Mouse (Mus musculus): ENCODE data around the gene Dnah8. TPM values are rescaled to one million over a fixed set of nuclear protein-coding genes. Genes with fewer than 3 reads are reported as not detected.
"Not testable (repeated sequence)": the region's sequence is repeated elsewhere in the genome, so short reads cannot be mapped to it uniquely, and the experiment has no call there.

The Dnah8 gene
- total RNA-seq (2014; rRNA removed) (1.5 and 5.0 TPM in 2 replicates), polyA plus RNA-seq (2015; fragmentation: Nextera tagmentation; extraction: Ambion mirVana) (0.80 and 2.1 TPM in 2 replicates)

DNA sequence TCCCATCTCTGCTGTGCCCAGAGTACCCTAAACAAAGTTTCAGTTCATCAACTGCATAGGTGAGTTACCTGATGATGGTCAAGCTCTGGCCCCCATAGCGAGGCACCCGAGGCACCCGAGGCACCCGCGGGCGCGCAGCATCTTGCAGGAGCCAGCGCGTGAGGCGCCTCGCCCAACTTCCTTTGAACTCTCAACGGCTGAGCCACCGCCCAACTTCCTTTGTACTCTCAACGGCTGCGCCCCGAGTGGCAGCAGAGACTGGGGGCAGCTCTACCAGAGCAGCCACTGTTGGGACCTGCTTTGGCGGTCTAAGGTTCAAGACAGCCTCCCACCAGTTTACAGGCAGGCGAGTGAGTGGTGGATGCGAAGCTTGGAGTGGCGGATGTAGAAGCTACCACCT is at the start of gene Dnah8:
TSS of gene Dnah8 (plus strand) at position 223 of the 400 bp plus-strand sequence.
- H3K4me3 ChIP-seq (ENCODE audit: low read depth, low read length); ATAC-seq; H3K36me3 ChIP-seq (ENCODE audit: insufficient read depth); H3K27me3 ChIP-seq (ENCODE audit: insufficient read depth, low read length); H3K27ac ChIP-seq (ENCODE audit: low read depth, low read length); H3K9ac ChIP-seq; H3K9me3 ChIP-seq (ENCODE audit: low read length); DNase-seq; H3K4me2 ChIP-seq (ENCODE audit: low read depth); H3K4me1 ChIP-seq (ENCODE audit: insufficient read depth): not testable (repeated sequence)
- WGBS = no CpG with 5 or more reads among the region's 20 CpGs

DNA sequence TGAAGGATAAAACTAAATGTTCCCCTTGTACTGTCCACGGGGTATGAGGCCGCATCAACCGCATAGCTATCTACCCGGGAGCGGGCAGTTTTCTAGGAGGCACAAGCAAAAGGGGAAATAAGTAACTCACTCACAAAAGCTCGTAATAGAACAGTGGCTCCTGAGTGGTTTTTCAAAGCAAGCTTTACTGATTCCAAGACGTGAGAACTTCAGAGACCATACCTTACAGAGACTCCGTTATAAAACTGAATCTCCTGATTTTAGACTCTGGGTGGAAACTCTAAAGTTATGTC is 49.4 kb upstream of the Dnah8 start:
- Histone ChIP-seq H3K4me3 (ENCODE audit: low read depth, low read length) (peak overlapping the region; percentile 79), H3K27ac (ENCODE audit: low read depth, low read length) (no peak overlapping the region), H3K36me3 (ENCODE audit: insufficient read depth) (no peaks in the 10 kb centered on the region), H3K9ac (peak overlapping the region; percentile 73), H3K4me2 (ENCODE audit: low read depth) (peak overlapping the region; percentile 77), H3K4me1 (ENCODE audit: insufficient read depth) (peaks cover 19% of the 10 kb centered on the region), H3K9me3 (ENCODE audit: low read length) (no peaks in the 10 kb centered on the region), H3K27me3 (ENCODE audit: insufficient read depth, low read length) (no peaks in the 10 kb centered on the region)
- DNase-seq (no peak), ATAC-seq (no peak)
- no peak for TF ChIP-seq CTCF (IDR thresholded peaks at IDR 0.05; ENCODE audit: low read depth)
- WGBS = 71% methylated on average over 8 of the region's 8 CpGs

DNA sequence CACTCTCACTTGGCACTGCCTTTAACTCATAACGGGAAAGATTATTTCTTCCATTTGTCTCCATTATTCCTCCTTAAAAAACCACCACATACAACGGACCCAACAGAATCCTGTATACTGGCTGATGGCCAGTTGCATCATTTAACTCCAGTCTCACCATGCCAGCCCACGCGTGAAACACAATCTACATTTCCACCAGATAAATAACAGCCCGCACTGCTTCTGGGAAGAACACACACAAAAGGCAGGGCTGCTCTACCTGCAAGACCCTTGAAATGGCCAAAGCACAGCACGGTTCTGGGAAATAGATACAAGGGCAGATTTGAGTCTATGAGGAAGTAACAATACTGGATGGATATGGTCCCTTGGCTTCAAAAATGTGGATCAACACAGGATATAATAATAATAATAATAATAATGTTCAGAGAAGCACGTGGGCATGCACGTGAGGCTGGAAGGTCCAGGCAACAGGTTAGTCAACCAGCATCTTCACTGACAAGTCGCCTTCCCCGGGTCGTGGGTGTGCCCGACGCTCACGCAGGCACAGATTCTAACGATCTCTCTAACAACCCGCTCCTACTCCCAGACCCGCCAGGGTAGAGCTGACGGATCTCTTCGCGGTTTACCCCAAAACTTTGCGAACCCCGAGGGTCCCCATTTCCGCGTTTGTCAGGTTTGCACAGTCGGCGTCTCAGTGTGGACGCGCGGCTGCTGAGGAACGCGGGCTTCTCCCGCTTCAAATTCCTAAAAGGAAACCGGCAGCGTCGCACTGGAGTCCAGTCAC is 48.8 kb upstream of the Dnah8 start:
- Histone ChIP-seq H3K4me3 (ENCODE audit: low read depth, low read length) (peak overlapping the region; percentile 79), H3K4me1 (ENCODE audit: insufficient read depth) (peaks cover 19% of the 10 kb centered on the region), H3K36me3 (ENCODE audit: insufficient read depth) (no peaks in the 10 kb centered on the region), H3K9me3 (ENCODE audit: low read length) (no peaks in the 10 kb centered on the region), H3K27ac (ENCODE audit: low read depth, low read length) (peak overlapping the region; percentile 93), H3K4me2 (ENCODE audit: low read depth) (peak overlapping the region; percentile 77), H3K9ac (peak overlapping the region; percentile 73), H3K27me3 (ENCODE audit: insufficient read depth, low read length) (no peaks in the 10 kb centered on the region)
- WGBS = 3% methylated on average over 35 of the region's 35 CpGs
- TF ChIP-seq CTCF (IDR thresholded peaks at IDR 0.05; ENCODE audit: low read depth) = no peak
- no peak; the same call in 1 of the 2 replicates for ATAC-seq
- DNase-seq = peak; percentile 67

DNA sequence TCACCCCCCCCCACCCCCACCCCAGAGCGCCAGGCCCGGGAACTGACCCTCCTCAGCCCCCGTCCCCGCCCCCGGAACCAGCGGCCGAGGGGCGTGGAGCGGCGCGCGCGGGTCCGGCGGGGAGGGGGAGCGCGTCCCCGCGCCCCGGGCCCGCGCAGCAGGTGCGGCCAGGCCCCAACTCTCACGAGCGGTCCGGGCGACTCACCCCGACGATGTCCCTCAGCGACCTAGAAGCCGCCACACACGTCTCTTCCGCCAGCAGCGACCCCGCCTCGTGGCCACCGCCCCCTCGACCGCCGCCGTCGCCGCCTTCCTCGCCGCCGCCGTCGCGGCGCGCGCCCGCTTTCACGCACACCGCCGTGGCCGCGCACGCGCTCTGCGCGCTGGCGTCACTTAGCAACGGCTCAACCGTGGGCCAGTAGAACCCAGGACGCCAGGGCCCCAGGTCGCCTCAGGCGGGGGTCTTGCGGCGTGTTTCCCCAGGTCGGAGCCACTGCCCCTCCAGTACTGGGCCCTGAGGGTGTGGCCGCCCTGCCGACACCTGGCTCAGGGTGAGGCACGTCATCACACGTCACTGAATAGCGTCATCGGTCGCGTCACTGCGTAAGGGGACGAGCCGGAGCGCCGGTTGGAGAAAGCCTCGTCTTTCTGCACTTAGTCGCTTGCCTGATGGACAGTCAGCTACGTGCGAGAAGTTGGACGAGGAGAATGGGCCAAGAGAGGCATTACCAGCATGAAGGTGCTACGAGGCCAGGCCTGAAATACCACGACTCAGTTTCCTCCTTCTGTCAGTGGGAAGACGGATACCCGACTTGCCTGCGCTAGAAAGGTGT is 48.0 kb upstream of the Dnah8 start, which contains the start of gene Btbd9:
TSS of gene Btbd9 (minus strand) at position 548 of the 833 bp plus-strand sequence.
- Histone ChIP-seq H3K4me1 (ENCODE audit: insufficient read depth) (peaks cover 19% of the 10 kb centered on the region), H3K27me3 (ENCODE audit: insufficient read depth, low read length) (no peaks in the 10 kb centered on the region), H3K9me3 (ENCODE audit: low read length) (no peaks in the 10 kb centered on the region), H3K36me3 (ENCODE audit: insufficient read depth) (no peaks in the 10 kb centered on the region), H3K9ac (peak within 1 kb of the TSS; percentile 73), H3K4me3 (ENCODE audit: low read depth, low read length) (peak within 1 kb of the TSS; percentile 79), H3K4me2 (ENCODE audit: low read depth) (peak within 1 kb of the TSS; percentile 77), H3K27ac (ENCODE audit: low read depth, low read length) (peak within 1 kb of the TSS; percentile 93)
- ATAC-seq (peak; percentile 94), DNase-seq (peak; percentile 96)
- no peak for TF ChIP-seq CTCF (IDR thresholded peaks at IDR 0.05; ENCODE audit: low read depth)
- under 1% methylated on average over 61 of the region's 94 CpGs for WGBS

DNA sequence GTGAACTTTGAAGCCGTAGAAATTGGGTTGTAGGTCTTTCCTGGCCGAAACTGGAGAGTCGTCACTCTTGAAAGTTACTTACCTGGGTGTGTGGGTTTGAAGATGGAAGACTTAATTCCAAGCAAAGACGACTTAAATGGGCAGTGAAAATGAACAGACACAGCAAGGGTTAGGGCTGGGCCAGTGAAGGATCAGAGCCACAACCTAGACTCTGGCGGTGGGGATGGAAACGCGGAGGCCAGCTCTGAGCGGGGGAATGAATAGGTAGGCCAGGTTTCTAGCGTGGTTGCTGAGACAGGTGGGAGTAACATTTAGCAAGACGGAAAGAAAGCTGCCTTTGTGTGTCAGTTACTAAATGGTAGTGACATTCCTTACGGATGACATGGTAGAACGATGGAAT is 47.2 kb upstream of the Dnah8 start:
- no peaks in the 10 kb centered on the region for H3K27me3 ChIP-seq (ENCODE audit: insufficient read depth, low read length)
- peak overlapping the region; percentile 77 for H3K4me2 ChIP-seq (ENCODE audit: low read depth)
- H3K4me1 ChIP-seq (ENCODE audit: insufficient read depth) = peaks cover 19% of the 10 kb centered on the region
- no peak for TF ChIP-seq CTCF (IDR thresholded peaks at IDR 0.05; ENCODE audit: low read depth)
- no peaks in the 10 kb centered on the region for H3K36me3 ChIP-seq (ENCODE audit: insufficient read depth)
- peak overlapping the region; percentile 79 for H3K4me3 ChIP-seq (ENCODE audit: low read depth, low read length)
- DNase-seq (no peak), ATAC-seq (no peak)
- 65% methylated on average over 12 of the region's 12 CpGs for whole genome bisulfite sequencing
- H3K9me3 ChIP-seq (ENCODE audit: low read length) = no peaks in the 10 kb centered on the region
- peak overlapping the region; percentile 93 for H3K27ac ChIP-seq (ENCODE audit: low read depth, low read length)
- H3K9ac ChIP-seq = peak overlapping the region; percentile 73

DNA sequence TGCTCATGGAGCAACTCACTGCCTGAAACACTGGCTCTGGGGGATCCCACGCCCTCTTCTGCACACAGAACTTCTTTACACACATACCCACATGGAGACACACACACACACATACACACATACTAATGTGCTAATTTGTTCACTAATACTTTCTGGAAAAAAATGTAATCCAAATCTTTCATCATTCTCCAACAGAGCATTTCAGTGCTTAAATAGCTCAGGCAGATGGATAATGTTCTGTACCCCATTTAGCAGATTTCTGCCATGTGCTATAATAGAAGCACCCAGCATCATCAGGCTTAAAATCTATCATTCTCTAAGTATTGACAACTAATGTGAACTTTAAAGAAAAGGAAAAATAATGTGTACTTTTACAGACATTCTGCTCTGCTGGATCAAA is 43.4 kb upstream of the Dnah8 start:
- H3K9ac ChIP-seq = no peak overlapping the region
- TF ChIP-seq CTCF (IDR thresholded peaks at IDR 0.05; ENCODE audit: low read depth) = no peak
- no peaks in the 10 kb centered on the region for H3K9me3 ChIP-seq (ENCODE audit: low read length)
- H3K36me3 ChIP-seq (ENCODE audit: insufficient read depth) = no peaks in the 10 kb centered on the region
- ATAC-seq = no peak
- no peak for DNase-seq
- 64% methylated on average over 1 of the region's 1 CpGs for WGBS
- H3K27me3 ChIP-seq (ENCODE audit: insufficient read depth, low read length) = no peaks in the 10 kb centered on the region
- H3K4me2 ChIP-seq (ENCODE audit: low read depth) = no peak overlapping the region
- peaks cover 7% of the 10 kb centered on the region for H3K4me1 ChIP-seq (ENCODE audit: insufficient read depth)
- no peak overlapping the region for H3K27ac ChIP-seq (ENCODE audit: low read depth, low read length)
- no peak overlapping the region for H3K4me3 ChIP-seq (ENCODE audit: low read depth, low read length)

DNA sequence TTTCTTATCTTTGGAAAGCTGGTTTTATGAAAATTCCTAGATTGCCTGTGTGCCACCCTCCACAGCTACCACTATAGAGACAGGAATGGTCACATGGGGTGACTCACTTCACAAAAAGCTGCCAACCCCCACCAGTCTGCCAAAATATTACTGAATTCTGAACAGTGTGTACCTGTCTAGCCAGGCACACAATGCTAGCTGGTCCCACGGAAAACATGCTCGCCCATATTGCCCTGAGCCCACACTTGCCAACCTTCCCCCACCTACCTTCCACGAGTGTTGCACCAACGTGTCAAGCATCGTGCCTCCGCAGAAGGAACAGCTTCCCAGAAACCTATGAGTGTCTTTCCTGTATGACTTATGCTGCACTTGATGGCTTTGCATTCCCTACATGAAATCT is 43.0 kb upstream of the Dnah8 start:
- WGBS = 83% methylated on average over 6 of the region's 6 CpGs
- no peak for ATAC-seq
- H3K9ac ChIP-seq = no peak overlapping the region
- no peak overlapping the region for H3K27ac ChIP-seq (ENCODE audit: low read depth, low read length)
- H3K4me3 ChIP-seq (ENCODE audit: low read depth, low read length) = no peak overlapping the region
- no peak overlapping the region for H3K4me2 ChIP-seq (ENCODE audit: low read depth)
- H3K9me3 ChIP-seq (ENCODE audit: low read length) = no peaks in the 10 kb centered on the region
- H3K27me3 ChIP-seq (ENCODE audit: insufficient read depth, low read length) = no peaks in the 10 kb centered on the region
- TF ChIP-seq CTCF (IDR thresholded peaks at IDR 0.05; ENCODE audit: low read depth) = no peak
- H3K4me1 ChIP-seq (ENCODE audit: insufficient read depth) = peaks cover 7% of the 10 kb centered on the region
- no peaks in the 10 kb centered on the region for H3K36me3 ChIP-seq (ENCODE audit: insufficient read depth)
- no peak for DNase-seq

Measured in forebrain, postnatal 0 days (tissue).